Mouse (Mus musculus): ENCODE data around the gene Antxr1. TPM values are rescaled to one million over a fixed set of nuclear protein-coding genes. Genes with fewer than 3 reads are reported as not detected.

The Antxr1 gene
- total and polyA plus RNA-seq, 2 experiments: 0.28 to 0.92 TPM

DNA sequence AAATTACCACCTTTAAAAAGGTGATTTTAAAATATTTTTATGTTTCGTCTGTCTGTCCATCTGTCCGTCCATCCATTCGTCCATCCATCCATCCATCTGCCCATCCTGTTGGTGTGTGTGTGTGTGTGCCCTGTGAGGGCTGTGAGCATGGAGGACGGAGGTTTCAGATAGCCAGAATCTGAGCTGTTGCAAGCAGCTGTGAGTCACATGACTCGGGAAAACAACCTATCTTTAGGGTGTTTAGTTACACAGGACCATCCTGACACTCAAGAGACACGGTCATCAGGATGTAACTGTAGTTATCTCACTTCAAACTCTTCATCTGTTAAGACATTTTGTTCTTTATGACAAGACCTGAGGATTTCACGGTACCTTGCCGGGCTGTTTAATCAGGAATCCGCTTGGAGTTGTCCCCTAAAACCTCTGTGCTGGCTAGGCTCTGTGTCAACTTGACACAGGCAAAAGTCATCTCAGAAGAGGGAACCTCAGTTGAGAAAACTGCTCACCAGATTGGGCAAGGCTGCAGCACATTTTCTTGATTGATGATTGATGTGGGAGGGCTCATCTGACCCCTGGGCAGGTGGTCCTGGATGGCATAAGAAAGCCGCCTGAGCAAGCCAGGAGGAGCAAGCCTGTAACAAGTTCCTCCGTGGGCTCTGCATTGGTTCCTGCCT is 231.4 kb downstream of the Antxr1 start, which contains the start of gene D6Ertd527e:
TSS of gene D6Ertd527e (plus strand) at position 624 of the 674 bp plus-strand sequence.
- no peak within 1 kb of the TSS for H3K4me3 ChIP-seq (ENCODE audit: insufficient read depth, low read depth, low read length)
- no peak within 1 kb of the TSS for H3K27ac ChIP-seq (replicated peaks; ENCODE audit: insufficient read depth, low read depth, low read length)
- no peaks in the 10 kb centered on the region for H3K36me3 ChIP-seq (ENCODE audit: control insufficient read depth, insufficient read depth, low read length)
- TF ChIP-seq CTCF (IDR thresholded peaks at IDR 0.05; ENCODE audit: low read depth, low read length) (no peak), POLR2A (IDR thresholded peaks at IDR 0.05; ENCODE audit: extremely low read depth, insufficient read depth, low read length) (no peak)
- H3K27me3 ChIP-seq (ENCODE audit: control insufficient read depth, insufficient read depth, low read length): no peaks in the 10 kb centered on the region
- H3K9ac ChIP-seq (ENCODE audit: low read depth, low read length): no peak within 1 kb of the TSS
- no peaks in the 10 kb centered on the region for H3K79me2 ChIP-seq (ENCODE audit: control insufficient read depth, insufficient read depth, low read length)
- H3K4me1 ChIP-seq (ENCODE audit: control insufficient read depth, insufficient read depth, low read length): no peaks in the 10 kb centered on the region
- no peak for DNase-seq (ENCODE audit: extremely low read depth, low read depth, low spot score)
- WGBS: 83% methylated on average over 11 of the region's 11 CpGs

DNA sequence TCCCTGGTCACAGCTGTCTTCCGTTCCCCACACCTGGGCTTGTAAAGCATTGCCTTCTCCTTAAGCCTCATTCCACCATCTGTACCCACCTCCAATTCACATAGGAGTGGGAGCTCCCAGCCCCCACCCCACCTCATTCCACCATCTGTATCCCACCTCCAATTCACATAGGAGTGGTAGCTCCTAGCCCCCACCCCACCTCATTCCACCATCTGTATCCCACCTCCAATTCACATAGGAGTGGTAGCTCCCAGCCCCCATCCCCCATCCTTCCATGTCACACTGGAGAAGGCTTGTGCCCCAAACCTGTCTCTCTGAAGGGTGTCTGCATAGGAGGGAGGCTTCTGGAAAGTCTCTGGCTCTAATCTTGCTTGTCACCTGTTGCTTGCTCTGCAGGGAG is 232.3 kb downstream of the Antxr1 start:
- no peak overlapping the region for H3K27ac ChIP-seq (replicated peaks; ENCODE audit: insufficient read depth, low read depth, low read length)
- DNase-seq (ENCODE audit: extremely low read depth, low read depth, low spot score): no peak
- TF ChIP-seq CTCF (IDR thresholded peaks at IDR 0.05; ENCODE audit: low read depth, low read length) (no peak), POLR2A (IDR thresholded peaks at IDR 0.05; ENCODE audit: extremely low read depth, insufficient read depth, low read length) (no peak)
- H3K9ac ChIP-seq (ENCODE audit: low read depth, low read length): no peak overlapping the region
- H3K36me3 ChIP-seq (ENCODE audit: control insufficient read depth, insufficient read depth, low read length): no peaks in the 10 kb centered on the region
- WGBS: 89% methylated on average over 1 of the region's 1 CpGs
- no peaks in the 10 kb centered on the region for H3K27me3 ChIP-seq (ENCODE audit: control insufficient read depth, insufficient read depth, low read length)
- no peaks in the 10 kb centered on the region for H3K4me1 ChIP-seq (ENCODE audit: control insufficient read depth, insufficient read depth, low read length)
- no peak overlapping the region for H3K4me3 ChIP-seq (ENCODE audit: insufficient read depth, low read depth, low read length)
- no peaks in the 10 kb centered on the region for H3K79me2 ChIP-seq (ENCODE audit: control insufficient read depth, insufficient read depth, low read length)

DNA sequence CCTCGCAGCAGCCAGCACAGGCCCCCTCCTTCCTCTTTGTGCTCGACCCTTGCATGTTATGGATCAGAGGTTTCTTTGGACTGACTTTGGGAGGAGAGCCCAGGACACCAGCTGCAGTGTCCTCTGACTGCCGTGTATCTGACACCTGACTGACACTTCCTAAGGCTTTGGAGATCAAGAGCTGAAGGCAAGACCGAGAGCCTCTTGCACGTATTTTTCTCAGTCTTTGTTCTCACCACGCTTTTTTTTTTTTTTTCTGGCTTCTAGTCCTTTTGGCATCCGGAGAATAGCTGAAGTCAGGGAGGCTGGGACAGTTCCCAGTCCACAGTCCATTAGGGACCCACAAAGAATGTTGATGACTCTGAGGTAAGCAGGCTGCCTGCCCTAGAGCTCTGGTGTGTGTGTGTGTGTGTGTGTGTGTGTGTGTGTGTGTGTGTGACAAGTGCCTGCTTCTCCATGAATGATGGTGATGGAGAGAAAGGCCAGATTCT is 233.2 kb downstream of the Antxr1 start:
- Histone ChIP-seq H3K9ac (ENCODE audit: low read depth, low read length) (no peak overlapping the region), H3K79me2 (ENCODE audit: control insufficient read depth, insufficient read depth, low read length) (no peaks in the 10 kb centered on the region), H3K27me3 (ENCODE audit: control insufficient read depth, insufficient read depth, low read length) (no peaks in the 10 kb centered on the region), H3K36me3 (ENCODE audit: control insufficient read depth, insufficient read depth, low read length) (no peaks in the 10 kb centered on the region), H3K4me1 (ENCODE audit: control insufficient read depth, insufficient read depth, low read length) (no peaks in the 10 kb centered on the region), H3K27ac (replicated peaks; ENCODE audit: insufficient read depth, low read depth, low read length) (no peak overlapping the region), H3K4me3 (ENCODE audit: insufficient read depth, low read depth, low read length) (no peak overlapping the region)
- WGBS: 60% methylated on average over 7 of the region's 7 CpGs
- DNase-seq (ENCODE audit: extremely low read depth, low read depth, low spot score): no peak
- TF ChIP-seq CTCF (IDR thresholded peaks at IDR 0.05; ENCODE audit: low read depth, low read length) (no peak), POLR2A (IDR thresholded peaks at IDR 0.05; ENCODE audit: extremely low read depth, insufficient read depth, low read length) (no peak)

DNA sequence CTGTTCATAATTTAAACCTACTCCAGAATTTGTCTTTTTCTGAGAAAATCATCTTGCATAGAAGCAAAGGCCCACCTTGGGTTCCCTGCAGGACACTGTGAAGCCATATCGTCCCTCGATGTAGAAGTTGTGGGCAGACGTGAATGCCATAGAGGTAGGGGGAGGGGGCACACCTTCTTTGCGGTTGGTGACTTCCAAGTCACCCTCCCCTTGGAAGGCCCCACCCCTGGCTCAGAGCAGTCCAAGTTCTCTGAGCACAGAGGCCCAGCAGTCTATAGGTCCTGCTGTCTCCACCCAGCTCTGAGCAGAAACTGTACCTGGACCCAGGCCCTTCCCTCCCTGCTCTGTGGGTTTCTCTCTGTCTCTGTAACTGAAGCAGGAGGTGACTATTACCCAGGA is 233.7 kb downstream of the Antxr1 start:
- 21% methylated on average over 4 of the region's 4 CpGs for WGBS
- Histone ChIP-seq H3K27me3 (ENCODE audit: control insufficient read depth, insufficient read depth, low read length) (no peaks in the 10 kb centered on the region), H3K4me1 (ENCODE audit: control insufficient read depth, insufficient read depth, low read length) (no peaks in the 10 kb centered on the region), H3K4me3 (ENCODE audit: insufficient read depth, low read depth, low read length) (no peak overlapping the region), H3K9ac (ENCODE audit: low read depth, low read length) (no peak overlapping the region), H3K27ac (replicated peaks; ENCODE audit: insufficient read depth, low read depth, low read length) (no peak overlapping the region), H3K79me2 (ENCODE audit: control insufficient read depth, insufficient read depth, low read length) (no peaks in the 10 kb centered on the region), H3K36me3 (ENCODE audit: control insufficient read depth, insufficient read depth, low read length) (no peaks in the 10 kb centered on the region)
- TF ChIP-seq POLR2A (IDR thresholded peaks at IDR 0.05; ENCODE audit: extremely low read depth, insufficient read depth, low read length): no peak
- TF ChIP-seq CTCF (IDR thresholded peaks at IDR 0.05; ENCODE audit: low read depth, low read length): no peak
- no peak for DNase-seq (ENCODE audit: extremely low read depth, low read depth, low spot score)

DNA sequence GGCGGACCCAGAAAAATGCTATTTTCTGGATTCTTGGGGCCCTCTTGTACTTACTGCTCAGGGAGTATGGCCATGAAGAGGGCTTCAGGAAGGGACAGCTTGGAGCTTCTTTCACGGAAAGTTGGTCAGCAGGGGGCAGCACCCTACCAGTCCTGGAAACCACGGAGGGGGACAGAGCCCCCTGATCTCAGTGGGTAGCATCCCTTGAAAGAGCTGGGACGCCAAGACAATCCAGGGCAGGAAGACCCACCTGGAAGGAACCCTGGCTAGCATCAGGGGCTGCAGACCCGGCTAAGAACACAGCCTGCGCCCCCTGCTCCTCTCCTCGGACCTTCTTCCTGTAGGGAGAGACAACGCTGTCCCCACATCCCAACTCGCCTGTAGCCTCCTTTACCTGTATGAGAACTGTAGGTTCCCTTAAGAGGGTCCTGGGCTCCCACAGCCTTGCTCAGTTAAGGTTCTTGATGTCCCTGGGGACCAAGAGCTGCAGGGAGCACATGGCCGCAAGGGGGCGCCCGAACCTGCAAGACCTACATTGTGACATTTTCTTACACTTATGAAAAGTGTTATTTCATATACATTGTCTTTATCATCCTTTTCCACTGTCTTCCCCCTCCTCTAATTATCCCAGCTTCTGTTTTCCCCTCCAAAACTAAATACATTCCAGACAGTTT is 234.2 kb downstream of the Antxr1 start:
- no peak overlapping the region for H3K27ac ChIP-seq (replicated peaks; ENCODE audit: insufficient read depth, low read depth, low read length)
- H3K4me1 ChIP-seq (ENCODE audit: control insufficient read depth, insufficient read depth, low read length): no peaks in the 10 kb centered on the region
- H3K9ac ChIP-seq (ENCODE audit: low read depth, low read length): no peak overlapping the region
- no peak overlapping the region for H3K4me3 ChIP-seq (ENCODE audit: insufficient read depth, low read depth, low read length)
- 7% methylated on average over 12 of the region's 12 CpGs for WGBS
- H3K27me3 ChIP-seq (ENCODE audit: control insufficient read depth, insufficient read depth, low read length): no peaks in the 10 kb centered on the region
- peak; percentile 50 for DNase-seq (ENCODE audit: extremely low read depth, low read depth, low spot score)
- TF ChIP-seq POLR2A (IDR thresholded peaks at IDR 0.05; ENCODE audit: extremely low read depth, insufficient read depth, low read length): no peak
- peak; percentile 97 for TF ChIP-seq CTCF (IDR thresholded peaks at IDR 0.05; ENCODE audit: low read depth, low read length)
- H3K79me2 ChIP-seq (ENCODE audit: control insufficient read depth, insufficient read depth, low read length): no peaks in the 10 kb centered on the region
- no peaks in the 10 kb centered on the region for H3K36me3 ChIP-seq (ENCODE audit: control insufficient read depth, insufficient read depth, low read length)
